Mouse (Mus musculus) forebrain, embryonic 11.5 days (tissue): ENCODE data around the gene Clpb. TPM values are rescaled to one million over a fixed set of nuclear protein-coding genes. Genes with fewer than 3 reads are reported as not detected.
A peak's percentile ranks its signal among the peaks of the same experiment; 100 is the strongest.

ENCODE experiments used
- ATAC-seq: fragments of 200-750 bp; cut with Nextera tagmentation; replicated peaks from 2 replicates; pipeline ENCODE4 v1.8.0; 2017; ENCODE audit warnings: moderate TSS enrichment; ENCODE audit not compliant: low FRiP score
- DNase-seq: peaks from one replicate; pipeline ENCODE4 v3.0.0-alpha.2; 2017; ENCODE audit warnings: low spot score
- H3K27ac ChIP-seq: fragments of 300-500 bp; sonication (generic); 2 replicates; pipeline ENCODE4 v1.5.1; 2014; ENCODE audit warnings: low read depth, low read length
- H3K27me3 ChIP-seq: fragments of 300-500 bp; sonication (generic); 2 replicates; pipeline ENCODE4 v1.6.1; 2014; ENCODE audit warnings: mild to moderate bottlenecking, low read length, mixed read lengths; ENCODE audit not compliant: control insufficient read depth, insufficient read depth
- H3K36me3 ChIP-seq: fragments of 300-500 bp; sonication (generic); 2 replicates; pipeline ENCODE4 v1.6.1; 2014; ENCODE audit warnings: mild to moderate bottlenecking, low read length, moderate library complexity, mixed read lengths; ENCODE audit not compliant: control insufficient read depth, insufficient read depth
- H3K4me1 ChIP-seq: fragments of 300-500 bp; sonication (generic); replicated peaks from 2 replicates; pipeline ENCODE4 v1.6.1; 2014; ENCODE audit warnings: low read length, mixed read lengths; ENCODE audit not compliant: control insufficient read depth, insufficient read depth
- H3K4me2 ChIP-seq: fragments of 300-500 bp; sonication (generic); 2 replicates; pipeline ENCODE4 v1.6.1; 2014; ENCODE audit warnings: low read depth, mild to moderate bottlenecking, low read length, moderate library complexity, mixed read lengths; ENCODE audit not compliant: severe bottlenecking
- H3K4me3 ChIP-seq: fragments of 300-500 bp; sonication (generic); 2 replicates; pipeline ENCODE4 v1.5.1; 2014; ENCODE audit warnings: low read depth, low read length
- H3K9ac ChIP-seq: fragments of 300-500 bp; sonication (generic); 2 replicates; pipeline ENCODE4 v1.6.1; 2014; ENCODE audit warnings: low read length
- H3K9me3 ChIP-seq: fragments of 300-500 bp; sonication (generic); 2 replicates; pipeline ENCODE4 v1.6.1; 2016; ENCODE audit warnings: low read length, mixed read lengths; ENCODE audit not compliant: control insufficient read depth
- WGBS: fragments of 180-500 bp; shearing (Covaris S2); extraction: QIAGEN DNeasy Blood & Tissue Kit; methylation state at CpG from one replicate; pipeline ENCODE4 v1.1.7; 2014; 5-methylcytosine and 5-hydroxymethylcytosine counted together
- polyA plus RNA-seq: library from polyadenylated mRNA; unstranded; fragments of >200 nt; fragmentation: Nextera tagmentation; extraction: Ambion mirVana; gene quantifications from 2 replicates; pipeline ENCODE4 v1.2.1, GENCODE M21; 2014

The Clpb gene
- polyA plus RNA-seq, 1 experiment from 2014 or later, result 43.5 TPM

DNA sequence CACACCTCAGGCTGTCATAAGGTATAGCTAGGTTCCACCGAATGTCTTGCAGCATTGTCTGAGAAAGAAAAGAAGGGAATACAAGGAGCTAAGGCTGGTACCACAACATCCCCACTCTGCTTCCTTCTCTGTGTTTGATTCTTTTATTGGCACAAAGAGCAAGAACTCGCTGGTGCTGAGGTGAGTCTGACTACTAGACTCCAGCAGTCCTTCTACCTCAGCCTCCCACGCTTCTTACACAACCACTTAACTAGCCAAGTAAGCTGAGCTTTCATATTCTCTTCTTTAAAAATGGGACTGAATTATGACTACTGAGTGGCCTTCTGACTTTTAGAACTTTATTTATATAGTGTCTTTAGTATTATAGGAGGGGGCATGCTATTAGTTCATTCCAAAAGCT lies 56.9 kb downstream of the Clpb start:
- no peak overlapping the region for H3K9ac ChIP-seq
- H3K4me1 ChIP-seq, result no peaks in the 10 kb centered on the region
- no peaks in the 10 kb centered on the region for H3K9me3 ChIP-seq
- DNase-seq, result no peak
- WGBS, result 91% methylated on average over 3 of the region's 3 CpGs
- no peak for ATAC-seq
- H3K4me3 ChIP-seq, result no peak overlapping the region
- H3K27me3 ChIP-seq, result no peaks in the 10 kb centered on the region
- no peak overlapping the region for H3K27ac ChIP-seq
- no peak overlapping the region for H3K4me2 ChIP-seq
- no peaks in the 10 kb centered on the region for H3K36me3 ChIP-seq

GRCm38 (mm10) chr7:101725081-101725480 lies 61.6 kb downstream of the Clpb start:
- H3K27me3 ChIP-seq, result no peaks in the 10 kb centered on the region
- no peak overlapping the region for H3K27ac ChIP-seq
- no peak overlapping the region for H3K4me3 ChIP-seq
- no peak overlapping the region for H3K9ac ChIP-seq
- DNase-seq (peak; percentile 59), ATAC-seq (no peak)
- H3K4me1 ChIP-seq, result 0 out of 2 replicates have a peak, but pooled peaks cover 5% of the 10 kb centered on the region
- H3K9me3 ChIP-seq, result no peaks in the 10 kb centered on the region
- no peak overlapping the region for H3K4me2 ChIP-seq
- 22% methylated on average over 4 of the region's 4 CpGs for WGBS
- H3K36me3 ChIP-seq, result no peaks in the 10 kb centered on the region

GRCm38 (mm10) chr7:101726980-101727379 lies 63.5 kb downstream of the Clpb start:
- Histone ChIP-seq H3K27ac (no peak overlapping the region), H3K27me3 (no peaks in the 10 kb centered on the region), H3K4me3 (no peak overlapping the region), H3K9me3 (no peaks in the 10 kb centered on the region), H3K4me1 (0 out of 2 replicates have a peak, but pooled peaks cover 5% of the 10 kb centered on the region), H3K36me3 (no peaks in the 10 kb centered on the region), H3K9ac (no peak overlapping the region), H3K4me2 (no peak overlapping the region)
- DNase-seq, result no peak
- 29% methylated on average over 2 of the region's 2 CpGs for WGBS
- ATAC-seq, result no peak

DNA sequence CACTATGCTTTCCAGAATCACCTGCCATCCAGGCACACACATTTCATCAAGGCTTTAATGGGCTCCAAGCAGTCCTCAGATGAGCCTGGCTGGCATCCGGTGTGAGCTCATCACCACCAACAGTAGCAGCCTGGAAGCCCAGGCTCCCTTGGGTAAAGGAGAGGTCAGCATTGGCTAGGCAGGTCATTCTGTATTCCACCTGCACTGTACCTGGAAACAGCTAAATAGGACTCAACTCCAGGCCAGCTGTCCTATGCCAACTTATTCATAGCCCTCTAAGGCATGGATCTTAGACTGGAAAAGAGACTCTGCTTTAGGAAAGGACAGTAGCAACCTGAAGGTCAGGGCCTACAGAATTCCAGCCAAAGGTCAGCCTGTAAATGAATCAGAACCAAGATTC lies 68.7 kb downstream of the Clpb start:
- Histone ChIP-seq H3K9ac (no peak overlapping the region), H3K4me2 (no peak overlapping the region), H3K4me3 (no peak overlapping the region), H3K36me3 (no peaks in the 10 kb centered on the region), H3K27me3 (no peaks in the 10 kb centered on the region), H3K9me3 (no peaks in the 10 kb centered on the region), H3K4me1 (peaks cover 5% of the 10 kb centered on the region; the same call in 1 of the 2 replicates), H3K27ac (no peak overlapping the region)
- ATAC-seq, result no peak
- 87% methylated on average over 1 of the region's 1 CpGs for WGBS
- no peak for DNase-seq

DNA sequence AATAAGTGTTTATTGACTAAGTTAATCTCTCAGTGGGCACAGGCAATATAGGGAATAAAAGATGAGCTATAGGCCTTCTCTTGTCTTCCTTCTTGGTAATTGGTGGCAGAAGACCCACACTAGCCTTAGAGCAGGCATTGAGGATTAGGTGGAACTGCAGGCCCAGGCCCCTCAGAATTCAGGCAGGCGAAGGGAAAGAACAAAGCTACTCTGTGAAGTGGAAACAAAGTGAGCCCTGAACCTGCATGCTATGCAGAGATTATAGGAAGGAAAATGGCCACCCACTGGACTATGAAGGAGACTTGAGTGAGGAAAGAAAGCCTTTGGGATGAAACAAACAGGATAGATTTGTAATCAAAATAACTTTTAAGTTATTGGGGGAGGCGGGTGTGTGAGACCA lies 69.6 kb downstream of the Clpb start:
- ATAC-seq, result peak; percentile 69
- H3K4me2 ChIP-seq, result no peak overlapping the region
- whole genome bisulfite sequencing, result 36% methylated on average over 2 of the region's 2 CpGs

GRCm38 (mm10) chr7:101735297-101735696 lies 71.9 kb downstream of the Clpb start:
- 85% methylated on average over 1 of the region's 1 CpGs for WGBS
- DNase-seq, result no peak
- no peaks in the 10 kb centered on the region for H3K27me3 ChIP-seq
- H3K9me3 ChIP-seq, result no peaks in the 10 kb centered on the region
- ATAC-seq, result no peak
- no peaks in the 10 kb centered on the region for H3K36me3 ChIP-seq
- H3K4me2 ChIP-seq, result no peak overlapping the region
- no peak overlapping the region for H3K9ac ChIP-seq
- no peak overlapping the region for H3K4me3 ChIP-seq
- no peak overlapping the region for H3K27ac ChIP-seq
- H3K4me1 ChIP-seq, result no peaks in the 10 kb centered on the region; the same call in 1 of the 2 replicates

More for the DNA sequence above, 69.6 kb downstream of the Clpb start:
- Histone ChIP-seq H3K9ac (no peak overlapping the region), H3K4me3 (no peak overlapping the region), H3K4me1 (peaks cover 5% of the 10 kb centered on the region; the same call in 1 of the 2 replicates), H3K36me3 (no peaks in the 10 kb centered on the region), H3K9me3 (no peaks in the 10 kb centered on the region), H3K27me3 (no peaks in the 10 kb centered on the region), H3K27ac (0 out of 2 replicates have a peak overlapping the region, but pooled peaks have one; percentile 3)
- no peak for DNase-seq

- ATAC-seq (no peak), DNase-seq (no peak)
- Histone ChIP-seq H3K9ac (no peak overlapping the region), H3K4me1 (no peaks in the 10 kb centered on the region; the same call in 1 of the 2 replicates), H3K27me3 (no peaks in the 10 kb centered on the region), H3K4me3 (no peak overlapping the region), H3K36me3 (no peaks in the 10 kb centered on the region), H3K9me3 (no peaks in the 10 kb centered on the region), H3K27ac (no peak overlapping the region), H3K4me2 (no peak overlapping the region)
- WGBS, result 85% methylated on average over 3 of the region's 3 CpGs
Measured at GRCm38 (mm10) chr7:101737735-101738134, 74.3 kb downstream of the Clpb start.

DNA sequence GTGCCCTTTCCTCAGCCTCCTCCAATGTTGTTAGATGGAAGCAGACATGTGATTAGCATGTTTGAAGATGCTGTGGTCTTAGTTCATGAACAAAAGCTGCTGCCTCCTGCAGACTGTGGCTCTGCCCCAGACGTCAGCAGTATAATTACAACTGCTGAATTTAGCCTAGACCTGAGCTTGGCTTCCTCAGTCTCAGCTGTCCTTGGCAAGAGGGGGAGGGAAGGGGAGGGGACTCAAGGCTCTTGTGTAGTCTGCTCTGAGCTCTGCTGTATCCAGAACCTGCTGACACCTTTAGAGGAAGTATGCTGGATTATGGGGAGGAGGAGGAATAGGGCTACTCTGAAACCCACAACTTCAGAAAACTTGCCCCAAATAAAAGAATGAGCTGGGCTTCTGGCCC lies 76.2 kb downstream of the Clpb start:
- H3K4me3 ChIP-seq, result no peak overlapping the region
- WGBS, result 19% methylated on average over 1 of the region's 1 CpGs
- ATAC-seq (no peak), DNase-seq (no peak)
- H3K4me1 ChIP-seq, result no peaks in the 10 kb centered on the region
- H3K36me3 ChIP-seq, result no peaks in the 10 kb centered on the region
- no peak overlapping the region for H3K27ac ChIP-seq
- H3K9ac ChIP-seq, result no peak overlapping the region
- no peak overlapping the region for H3K4me2 ChIP-seq
- H3K9me3 ChIP-seq, result no peaks in the 10 kb centered on the region
- H3K27me3 ChIP-seq, result no peaks in the 10 kb centered on the region

DNA sequence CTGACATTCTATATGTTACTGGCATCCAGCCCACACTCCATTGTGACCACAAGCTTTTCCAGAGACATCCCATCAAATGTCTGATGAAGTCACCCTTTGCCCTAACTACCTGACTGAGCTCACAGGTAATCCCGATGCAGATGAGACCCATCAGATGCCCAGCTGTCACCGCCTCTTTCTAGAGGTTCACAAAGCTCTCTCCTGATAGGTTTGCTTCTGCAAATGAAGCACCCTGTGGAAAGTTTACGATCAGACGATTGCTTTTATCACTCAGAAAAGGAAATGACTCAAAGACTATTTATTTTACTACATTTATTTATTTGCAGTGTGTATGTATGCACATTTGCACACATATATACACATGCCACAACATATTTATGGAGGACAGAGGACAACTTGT lies 80.1 kb downstream of the Clpb start:
- Histone ChIP-seq H3K4me1 (no peaks in the 10 kb centered on the region), H3K4me2 (no peak overlapping the region), H3K36me3 (no peaks in the 10 kb centered on the region), H3K9me3 (no peaks in the 10 kb centered on the region), H3K27ac (no peak overlapping the region), H3K27me3 (no peaks in the 10 kb centered on the region), H3K4me3 (no peak overlapping the region), H3K9ac (no peak overlapping the region)
- no peak for DNase-seq
- no peak for ATAC-seq
- WGBS, result 89% methylated on average over 4 of the region's 4 CpGs
